Mouse (Mus musculus): ENCODE results near the gene Tenm3.

DNA sequence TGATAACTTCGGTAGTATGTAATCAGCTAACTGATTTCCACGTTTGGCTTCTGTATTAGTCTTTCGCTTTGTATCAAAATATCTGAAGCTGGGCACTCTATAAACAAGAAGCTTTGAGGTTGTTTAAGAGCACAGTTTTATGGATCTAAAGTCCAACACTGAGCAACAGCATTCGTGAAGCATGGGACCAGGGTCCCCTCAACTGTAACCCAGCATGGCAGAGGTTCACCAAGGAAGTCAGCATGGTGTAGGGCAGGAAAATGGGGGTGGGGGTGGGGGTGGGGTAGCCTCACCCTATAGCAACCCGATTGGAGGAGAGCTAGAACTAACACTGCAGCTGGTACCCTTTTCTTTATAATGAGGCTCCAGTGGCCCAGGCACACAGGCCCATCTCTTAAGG lies 206.8 kb downstream of the Tenm3 start:
- TF ChIP-seq MAX (IDR thresholded peaks at IDR 0.05; ENCODE audit: low read depth) (no peak), E2F4 (IDR thresholded peaks at IDR 0.05; ENCODE audit: insufficient read depth) (no peak), POLR2AphosphoS2 (IDR thresholded peaks at IDR 0.05; ENCODE audit: insufficient read length, low read depth) (no peak), TCF12 (IDR thresholded peaks at IDR 0.05; ENCODE audit: insufficient read depth, poor library complexity, severe bottlenecking) (no peak), POLR2A (IDR thresholded peaks at IDR 0.05; ENCODE audit: insufficient read length, low read depth) (no peak), USF1 (IDR thresholded peaks at IDR 0.05; ENCODE audit: low read depth) (no peak), MYOD1 (IDR thresholded peaks at IDR 0.05; ENCODE audit: control insufficient read depth in 1 of 3, insufficient read length in 2 of 3, low read depth in 2 of 3) (no peak), MYOG (IDR thresholded peaks at IDR 0.05; ENCODE audit: control insufficient read depth in 1 of 3, insufficient read depth in 1 of 3, insufficient read length in 2 of 3, low read depth in 2 of 3) (no peak), TCF3 (IDR thresholded peaks at IDR 0.05; ENCODE audit: insufficient read length, low read depth) (no peak), REST (IDR thresholded peaks at IDR 0.05; ENCODE audit: insufficient read depth, insufficient read length) (no peak), CEBPB (IDR thresholded peaks at IDR 0.05; ENCODE audit: insufficient read depth, poor library complexity, severe bottlenecking) (no peak)
